Mouse (Mus musculus) bone marrow, adult 2 months (tissue): ENCODE measurements around the gene Tcf12.

Experiments used
- CTCF ChIP-seq: fragments of 200-500 bp; IDR thresholded peaks from 2 replicates; pipeline ENCODE4 v1.5.1; 2011; ENCODE audit warnings: low read length, control low read depth; ENCODE audit not compliant: control insufficient read depth, insufficient read depth
- POLR2A ChIP-seq: fragments of 200-500 bp; IDR thresholded peaks from 2 replicates; pipeline ENCODE4 v1.6.1; 2011; ENCODE audit warnings: low read depth, mild to moderate bottlenecking, control low read depth, low read length, borderline replicate concordance; ENCODE audit not compliant: control insufficient read depth

DNA sequence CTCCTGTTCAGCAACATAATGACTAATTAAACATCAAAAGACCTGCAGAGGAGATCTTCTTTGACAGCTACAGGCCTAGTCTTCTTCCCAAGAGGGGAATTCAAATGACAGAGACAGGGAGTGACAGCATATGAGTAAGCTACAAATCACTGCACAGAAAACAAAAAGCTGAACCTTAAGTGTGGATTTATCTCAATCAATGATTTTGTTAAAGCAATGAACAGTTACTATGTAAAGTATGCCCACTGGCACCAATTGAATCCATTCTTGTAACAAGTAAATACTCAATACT is 195.1 kb downstream of the Tcf12 start:
- TF ChIP-seq CTCF (no peak), POLR2A (no peak)
